Mouse (Mus musculus) lung, postnatal 0 days (tissue): ENCODE results near the gene Hcar2. TPM values are rescaled to one million over a fixed set of nuclear protein-coding genes. Genes with fewer than 3 reads are reported as not detected.

Experiments used
- ATAC-seq: fragments of 200-750 bp; cut with Nextera tagmentation; 2 replicates; pipeline ENCODE4 v1.8.0; 2017; ENCODE audit warnings: moderate library complexity
- DNase-seq: peaks from one replicate; pipeline ENCODE4 v3.0.0-alpha.2; 2016; ENCODE audit warnings: low spot score
- H3K27ac ChIP-seq: fragments of 300-500 bp; sonication (generic); 2 replicates; pipeline ENCODE4 v1.5.1; 2014; ENCODE audit warnings: antibody characterized with exemption, mild to moderate bottlenecking, low read length, mixed read lengths
- H3K27me3 ChIP-seq: fragments of 300-500 bp; sonication (generic); replicated peaks from 2 replicates; pipeline ENCODE4 v1.6.1; 2014; ENCODE audit warnings: low read length, mixed read lengths; ENCODE audit not compliant: insufficient read depth
- H3K36me3 ChIP-seq: fragments of 300-500 bp; sonication (generic); 2 replicates; pipeline ENCODE4 v1.6.1; 2014; ENCODE audit warnings: low read length, mixed read lengths; ENCODE audit not compliant: insufficient read depth
- H3K4me1 ChIP-seq: fragments of 300-500 bp; sonication (generic); 2 replicates; pipeline ENCODE4 v1.6.1; 2014; ENCODE audit warnings: antibody characterized with exemption, low read depth, low read length, mixed read lengths; ENCODE audit not compliant: insufficient read depth
- H3K4me2 ChIP-seq: fragments of 300-500 bp; sonication (generic); replicated peaks from 2 replicates; pipeline ENCODE4 v1.6.1; 2014; ENCODE audit warnings: low read depth, mild to moderate bottlenecking, low read length, moderate library complexity, mixed read lengths
- H3K4me3 ChIP-seq: fragments of 300-500 bp; sonication (generic); 2 replicates; pipeline ENCODE4 v1.5.1; 2014; ENCODE audit warnings: low read depth, low read length
- H3K9ac ChIP-seq: fragments of 300-500 bp; sonication (generic); replicated peaks from 2 replicates; pipeline ENCODE4 v1.6.1; 2014; ENCODE audit warnings: low read depth, mild to moderate bottlenecking
- H3K9me3 ChIP-seq: fragments of 300-500 bp; sonication (generic); 2 replicates; pipeline ENCODE4 v1.6.1; 2016; ENCODE audit warnings: low read length, mixed read lengths
- CTCF ChIP-seq: IDR thresholded peaks from 2 replicates; pipeline ENCODE4 v1.5.1; 2016; ENCODE audit warnings: antibody characterized with exemption, mild to moderate bottlenecking
- EP300 ChIP-seq: IDR thresholded peaks from 2 replicates; pipeline ENCODE4 v1.6.1; 2016; ENCODE audit warnings: antibody characterized with exemption, mild to moderate bottlenecking, control low read depth
- WGBS: fragments of 180-500 bp; shearing (Covaris S2); extraction: QIAGEN DNeasy Blood & Tissue Kit; methylation state at CpG from one replicate; pipeline ENCODE4 v1.1.7; 2014; 5-methylcytosine and 5-hydroxymethylcytosine counted together
- polyA plus RNA-seq: library from polyadenylated mRNA; unstranded; fragments of >200 nt; fragmentation: Nextera tagmentation; extraction: Ambion mirVana; gene quantifications from 2 replicates; pipeline ENCODE4 v1.2.1, GENCODE M21; 2015

Hcar2 gene
- polyA plus RNA-seq, 1 experiment from 2014 or later = 3.7 TPM

DNA sequence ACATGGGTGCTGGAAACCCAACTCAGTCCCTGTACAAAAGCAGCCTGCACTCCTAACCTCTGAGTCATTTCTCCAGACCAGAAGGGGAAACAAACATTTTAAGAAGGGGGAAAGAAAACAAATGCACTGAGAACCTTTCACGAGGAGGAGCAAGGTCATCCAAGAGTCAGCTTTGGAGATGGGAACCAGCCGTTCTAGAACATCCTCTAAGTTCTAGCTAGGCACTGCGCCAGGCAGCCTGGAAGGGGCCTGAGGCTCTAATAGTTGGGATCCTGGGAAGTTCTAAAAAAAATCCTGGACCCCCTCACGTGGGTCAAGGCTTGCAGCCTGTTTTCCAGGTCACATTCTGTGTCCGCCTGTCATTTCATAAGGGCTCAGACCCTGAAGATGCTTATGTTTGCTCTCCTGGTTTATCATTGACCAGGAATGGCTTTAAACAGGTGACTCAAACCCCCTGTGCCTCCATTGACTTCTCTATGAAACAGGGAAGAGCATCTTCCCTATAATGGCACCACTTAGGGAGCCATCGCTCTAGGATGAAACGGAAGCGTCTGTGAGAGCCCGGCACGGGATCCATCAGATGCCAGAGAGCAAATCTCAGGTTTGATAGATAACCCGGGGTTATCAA, 11.3 kb downstream of the Hcar2 start:
- Histone ChIP-seq H3K9ac (no peak overlapping the region), H3K36me3 (no peaks in the 10 kb centered on the region), H3K27me3 (no peaks in the 10 kb centered on the region), H3K9me3 (no peaks in the 10 kb centered on the region), H3K4me3 (no peak overlapping the region), H3K27ac (no peak overlapping the region), H3K4me1 (no peaks in the 10 kb centered on the region), H3K4me2 (no peak overlapping the region)
- TF ChIP-seq CTCF (no peak), EP300 (no peak)
- WGBS = 53% methylated on average over 11 of the region's 11 CpGs
- ATAC-seq = no peak
- no peak for DNase-seq

GRCm38 (mm10) chr5:123851398-123851797, 13.9 kb downstream of the Hcar2 start:
- WGBS = 15% methylated on average over 2 of the region's 2 CpGs
- TF ChIP-seq EP300 (no peak), CTCF (no peak)
- H3K9me3 ChIP-seq = no peaks in the 10 kb centered on the region
- no peak overlapping the region for H3K27ac ChIP-seq
- H3K27me3 ChIP-seq = no peaks in the 10 kb centered on the region
- H3K4me3 ChIP-seq = no peak overlapping the region
- H3K9ac ChIP-seq = no peak overlapping the region
- DNase-seq = no peak
- no peak overlapping the region for H3K4me2 ChIP-seq
- no peaks in the 10 kb centered on the region for H3K4me1 ChIP-seq
- H3K36me3 ChIP-seq = no peaks in the 10 kb centered on the region
- ATAC-seq = no peak

- Histone ChIP-seq H3K9ac (no peak overlapping the region), H3K27me3 (no peaks in the 10 kb centered on the region), H3K4me2 (no peak overlapping the region), H3K4me1 (no peaks in the 10 kb centered on the region), H3K27ac (no peak overlapping the region), H3K9me3 (no peaks in the 10 kb centered on the region), H3K4me3 (no peak overlapping the region), H3K36me3 (no peaks in the 10 kb centered on the region)
- no peak for DNase-seq
- TF ChIP-seq CTCF = no peak
- TF ChIP-seq EP300 = no peak
- ATAC-seq = no peak
- 87% methylated on average over 14 of the region's 14 CpGs for WGBS
Observed at GRCm38 (mm10) chr5:123844316-123844715, 21.0 kb downstream of the Hcar2 start.

- H3K27me3 ChIP-seq = no peaks in the 10 kb centered on the region
- DNase-seq = no peak
- 52% methylated on average over 4 of the region's 4 CpGs for WGBS
- H3K36me3 ChIP-seq = no peaks in the 10 kb centered on the region
- no peak overlapping the region for H3K9ac ChIP-seq
- H3K4me2 ChIP-seq = no peak overlapping the region
- no peak for ATAC-seq
- TF ChIP-seq CTCF (no peak), EP300 (no peak)
- H3K9me3 ChIP-seq = no peaks in the 10 kb centered on the region
- H3K4me3 ChIP-seq = no peak overlapping the region
- no peaks in the 10 kb centered on the region for H3K4me1 ChIP-seq
- no peak overlapping the region for H3K27ac ChIP-seq
Observed at GRCm38 (mm10) chr5:123843816-123844215, 21.5 kb downstream of the Hcar2 start.

DNA sequence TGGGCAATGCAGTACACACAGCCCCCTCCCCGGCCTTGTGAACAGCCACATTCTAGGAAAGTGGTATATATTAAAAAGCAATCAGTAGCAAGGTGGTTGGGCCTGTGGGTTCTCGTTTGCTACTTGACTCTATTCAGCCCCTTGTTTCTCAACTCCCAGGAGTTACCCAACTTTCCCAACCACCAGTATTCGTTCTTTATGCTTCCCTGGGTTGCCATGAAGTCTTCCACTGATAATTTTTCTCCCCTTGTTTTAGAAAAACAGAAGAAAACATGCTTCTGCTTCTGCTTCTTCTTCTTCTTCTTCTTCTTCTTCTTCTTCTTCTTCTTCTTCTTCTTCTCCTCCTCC, 22.4 kb downstream of the Hcar2 start:
- no peak for ATAC-seq
- no peak overlapping the region for H3K27ac ChIP-seq
- no peaks in the 10 kb centered on the region for H3K9me3 ChIP-seq
- H3K27me3 ChIP-seq = no peaks in the 10 kb centered on the region
- TF ChIP-seq CTCF (no peak), EP300 (no peak)
- H3K4me1 ChIP-seq = no peaks in the 10 kb centered on the region
- H3K4me3 ChIP-seq = no peak overlapping the region
- no peaks in the 10 kb centered on the region for H3K36me3 ChIP-seq
- no peak for DNase-seq
- no peak overlapping the region for H3K4me2 ChIP-seq
- 57% methylated on average over 3 of the region's 3 CpGs for WGBS
- no peak overlapping the region for H3K9ac ChIP-seq

- Histone ChIP-seq H3K9me3 (no peaks in the 10 kb centered on the region), H3K27me3 (no peaks in the 10 kb centered on the region), H3K9ac (no peak overlapping the region), H3K4me1 (no peaks in the 10 kb centered on the region), H3K27ac (no peak overlapping the region), H3K4me3 (no peak overlapping the region), H3K36me3 (no peaks in the 10 kb centered on the region), H3K4me2 (no peak overlapping the region)
- 38% methylated on average over 11 of the region's 11 CpGs for WGBS
- no peak for TF ChIP-seq EP300
- no peak for TF ChIP-seq CTCF
- DNase-seq (no peak), ATAC-seq (peak; percentile 16)
Observed at GRCm38 (mm10) chr5:123842221-123842934, 22.9 kb downstream of the Hcar2 start.
